Mouse (Mus musculus): Measurements from ENCODE around the gene Isg20. TPM values are rescaled to one million over a fixed set of nuclear protein-coding genes. Genes with fewer than 3 reads are reported as not detected.

The Isg20 gene
- total RNA-seq, 2 experiments from 2014 or later: 7.0 to 10.4 TPM

DNA sequence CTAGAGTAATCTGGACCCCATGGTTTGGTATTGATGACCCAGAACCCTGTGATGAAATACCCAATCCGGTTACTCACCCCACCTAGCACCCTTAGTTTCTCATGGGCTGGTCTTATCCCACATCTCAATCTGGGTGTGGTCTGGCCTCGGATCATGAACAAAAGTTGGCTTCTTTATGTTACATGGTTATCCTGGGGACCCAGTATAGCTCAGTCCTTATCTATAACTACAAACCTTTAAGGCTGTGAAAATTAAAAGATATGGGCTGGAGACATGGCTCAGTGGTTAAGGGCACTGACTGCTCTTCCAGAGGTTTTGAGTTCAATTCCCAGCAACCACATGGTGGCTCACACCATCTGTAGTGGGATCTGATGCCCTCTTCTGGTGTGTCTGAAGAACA, 29.3 kb downstream of the Isg20 start:
- no peak for ATAC-seq (replicated peaks; ENCODE audit: poor library complexity, severe bottlenecking)

DNA sequence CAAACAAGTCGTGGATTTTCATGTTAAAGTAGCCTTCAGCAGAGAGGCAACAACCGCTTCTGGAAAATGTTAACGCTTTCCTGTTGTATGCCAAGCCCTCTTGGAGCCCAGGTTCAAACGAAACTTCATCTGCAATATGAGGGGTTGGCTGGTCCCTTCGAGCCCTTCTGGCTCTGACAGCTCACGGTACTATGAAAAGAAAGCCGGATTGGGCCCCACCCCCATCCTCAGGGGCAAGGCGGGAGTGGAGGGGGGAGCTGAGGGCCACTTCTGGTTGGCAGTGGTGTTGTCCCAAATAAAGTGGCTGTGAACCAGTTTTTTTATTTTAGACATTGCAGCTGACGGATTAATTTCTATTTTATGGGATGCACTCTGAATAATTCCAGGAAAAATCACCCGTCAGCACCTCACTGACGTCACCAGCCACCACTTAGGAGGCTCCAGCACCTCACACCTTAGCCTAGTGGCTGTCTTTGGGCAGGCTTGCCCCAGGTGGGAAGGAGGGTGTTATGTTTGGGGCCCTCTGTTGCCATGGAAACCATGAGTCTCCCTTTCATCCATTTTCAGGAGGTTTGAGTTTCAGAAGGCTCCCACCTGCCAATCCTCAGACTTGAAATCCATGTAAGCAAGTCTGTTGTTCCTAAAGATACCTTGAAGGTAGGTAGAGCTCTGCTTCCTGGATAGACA, 40.8 kb downstream of the Isg20 start:
- ATAC-seq (replicated peaks; ENCODE audit: poor library complexity, severe bottlenecking): no peak

DNA sequence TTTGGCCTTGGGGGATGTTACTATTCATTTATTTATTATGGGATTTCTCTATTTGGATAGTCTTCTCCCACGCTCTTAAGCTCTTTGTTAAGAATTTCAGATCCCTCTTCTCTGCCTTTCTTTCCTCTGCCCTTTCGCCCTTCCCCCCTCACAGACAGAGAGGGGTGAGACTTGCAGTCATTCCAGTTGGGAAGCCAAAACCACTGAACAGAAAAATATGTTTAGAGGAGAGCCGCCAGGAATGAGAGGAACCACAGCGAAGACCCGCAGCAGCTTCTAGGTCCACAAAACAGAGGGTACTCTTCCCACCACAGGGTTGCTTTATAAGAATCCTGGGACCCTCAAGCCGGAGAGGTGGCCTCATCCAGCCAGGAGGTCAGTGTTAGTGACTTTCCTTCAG, 41.4 kb downstream of the Isg20 start:
- ATAC-seq (replicated peaks; ENCODE audit: poor library complexity, severe bottlenecking): no peak

- ATAC-seq (replicated peaks; ENCODE audit: poor library complexity, severe bottlenecking): no peak
Observed at GRCm38 (mm10) chr7:78955086-78955485, 41.9 kb downstream of the Isg20 start.

DNA sequence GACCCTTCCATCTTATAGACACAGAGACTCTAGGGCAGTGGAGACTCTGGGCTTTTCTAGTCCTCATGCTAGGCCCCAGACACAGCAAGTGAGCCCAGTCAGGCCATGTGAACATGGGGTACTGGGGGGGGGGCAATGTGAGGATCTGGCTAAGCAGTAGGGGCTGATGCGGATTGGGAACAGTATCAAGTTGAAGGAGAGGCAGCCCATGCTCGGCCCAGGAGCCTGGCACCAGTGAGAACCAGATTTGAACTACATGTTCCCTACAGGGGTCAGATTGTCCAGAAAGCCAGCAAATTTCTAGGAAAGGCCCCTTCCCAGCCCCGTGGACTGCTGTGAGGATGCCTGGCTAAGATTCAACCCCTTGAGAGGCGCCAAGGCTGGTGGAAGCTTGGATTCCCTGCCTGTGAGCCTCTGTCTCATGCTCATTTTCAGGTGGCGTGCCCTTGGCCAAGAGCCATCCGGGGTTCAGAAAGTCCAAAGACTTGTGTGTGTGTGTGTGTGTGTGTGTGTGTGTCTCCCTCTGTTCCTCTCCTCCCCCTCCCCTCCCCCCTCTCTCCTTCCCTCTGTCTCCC, 45.4 kb downstream of the Isg20 start:
- no peak for ATAC-seq (replicated peaks; ENCODE audit: poor library complexity, severe bottlenecking)

DNA sequence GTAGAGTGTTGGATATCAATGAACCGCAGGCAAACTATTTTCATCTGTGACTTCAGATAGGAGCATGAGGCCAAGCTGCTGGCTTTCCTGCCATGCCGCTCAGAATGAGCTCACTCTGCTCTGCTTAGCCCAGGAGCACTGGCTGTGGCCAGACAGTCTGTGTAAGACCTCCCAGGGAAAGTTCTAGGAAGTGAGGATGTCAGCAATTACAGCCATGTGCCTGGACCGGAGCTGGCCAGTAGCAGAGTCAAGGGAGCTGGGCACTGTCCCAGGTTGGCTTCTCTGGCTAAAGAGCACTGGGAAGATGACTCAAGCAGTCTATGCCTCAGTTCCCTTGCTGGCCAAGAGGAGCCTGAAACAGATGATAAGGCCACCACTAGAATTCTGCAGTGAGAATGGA, 50.7 kb downstream of the Isg20 start:
- ATAC-seq (replicated peaks; ENCODE audit: poor library complexity, severe bottlenecking): no peak

Other genes starting within 250 kb of the Isg20 start
- not detected in 2 replicates for gene Ntrk3, start 175.4 kb upstream of the Isg20 start, total RNA-seq (2014; fragmentation: Nextera tagmentation)
- gene Ntrk3, start 175.4 kb upstream of the Isg20 start, total RNA-seq (2017): not detected in 2 replicates
- gene Mrps11, start 130.3 kb upstream of the Isg20 start, total RNA-seq (2014; fragmentation: Nextera tagmentation): 40.4 and 49.9 TPM in 2 replicates
- 32.4 and 35.7 TPM in 2 replicates for gene Mrps11, start 130.3 kb upstream of the Isg20 start, total RNA-seq (2017)
- gene Mrpl46, start 129.9 kb upstream of the Isg20 start, total RNA-seq (2014; fragmentation: Nextera tagmentation): 30.9 and 37.6 TPM in 2 replicates
- 58.0 and 60.1 TPM in 2 replicates for gene Mrpl46, start 129.9 kb upstream of the Isg20 start, total RNA-seq (2017)
- 17.2 and 22.5 TPM in 2 replicates for gene Det1, start 66.2 kb upstream of the Isg20 start, total RNA-seq (2014; fragmentation: Nextera tagmentation)
- 12.3 and 17.9 TPM in 2 replicates for gene Det1, start 66.2 kb upstream of the Isg20 start, total RNA-seq (2017)
- 29.4 and 44.3 TPM in 2 replicates for gene Aen, start 17.6 kb upstream of the Isg20 start, total RNA-seq (2014; fragmentation: Nextera tagmentation)
- 32.9 and 35.2 TPM in 2 replicates for gene Aen, start 17.6 kb upstream of the Isg20 start, total RNA-seq (2017)
- gene Acan, start 140.1 kb downstream of the Isg20 start, total RNA-seq (2014; fragmentation: Nextera tagmentation): not detected in 2 replicates
- not detected in 2 replicates for gene Acan, start 140.1 kb downstream of the Isg20 start, total RNA-seq (2017)
- gene Hapln3, start 217.6 kb downstream of the Isg20 start, total RNA-seq (2014; fragmentation: Nextera tagmentation): not detected in 2 replicates
- not detected in 2 replicates for gene Hapln3, start 217.6 kb downstream of the Isg20 start, total RNA-seq (2017)
- gene Mfge8, start 235.6 kb downstream of the Isg20 start, total RNA-seq (2014; fragmentation: Nextera tagmentation): 10.8 and 19.2 TPM in 2 replicates
- gene Mfge8, start 235.6 kb downstream of the Isg20 start, total RNA-seq (2017): 10.5 and 12.3 TPM in 2 replicates

Data from granulocyte monocyte progenitor cell, adult 5-6 weeks (primary cell).